Mouse (Mus musculus) heart, postnatal 4 days (tissue): ENCODE results near the gene 1110002E22Rik. TPM values are rescaled to one million over a fixed set of nuclear protein-coding genes. Genes with fewer than 3 reads are reported as not detected.

ENCODE experiments used
- DNase-seq: peaks from one replicate; pipeline ENCODE4 v3.0.0; 2021
- total RNA-seq, 2 experiments: library from RNA; stranded (reverse); gene quantifications; 2 replicates each; pipeline ENCODE4 v1.2.3; 2021

Gene 1110002E22Rik
- 10 to 100 TPM; 56.0 to 60.4 TPM for total RNA-seq

GRCm38 (mm10) chr3:138064732-138065645, at the start of gene 1110002E22Rik:
1110002E22Rik (plus strand) TSS chr3:138065052.
- no peak for DNase-seq

- no peak for DNase-seq
Measured at GRCm38 (mm10) chr3:138016810-138017209, 48.0 kb upstream of the 1110002E22Rik start.

- DNase-seq = no peak
Measured at GRCm38 (mm10) chr3:138022003-138022402, 42.8 kb upstream of the 1110002E22Rik start.

GRCm38 (mm10) chr3:138022651-138023050, 42.2 kb upstream of the 1110002E22Rik start:
- DNase-seq = no peak

GRCm38 (mm10) chr3:138026286-138026685, 38.6 kb upstream of the 1110002E22Rik start:
- peak; percentile 61 for DNase-seq

GRCm38 (mm10) chr3:138027575-138028362, 37.1 kb upstream of the 1110002E22Rik start:
- no peak for DNase-seq

GRCm38 (mm10) chr3:138029351-138029750, 35.5 kb upstream of the 1110002E22Rik start:
- peak; percentile 47 for DNase-seq

- no peak for DNase-seq
Measured at GRCm38 (mm10) chr3:138030563-138030962, 34.3 kb upstream of the 1110002E22Rik start.

- no peak for DNase-seq
Measured at GRCm38 (mm10) chr3:138033986-138034385, 30.9 kb upstream of the 1110002E22Rik start.

GRCm38 (mm10) chr3:138040938-138041337, 23.9 kb upstream of the 1110002E22Rik start:
- DNase-seq = no peak

- DNase-seq = no peak
Measured at GRCm38 (mm10) chr3:138041591-138042301, 23.1 kb upstream of the 1110002E22Rik start.

- DNase-seq = no peak
Measured at GRCm38 (mm10) chr3:138043316-138043715, 21.5 kb upstream of the 1110002E22Rik start.

- DNase-seq = no peak
Measured at GRCm38 (mm10) chr3:138049555-138049954, 15.3 kb upstream of the 1110002E22Rik start.

GRCm38 (mm10) chr3:138050772-138051171, 14.1 kb upstream of the 1110002E22Rik start:
- DNase-seq = no peak

GRCm38 (mm10) chr3:138051431-138051830, 13.4 kb upstream of the 1110002E22Rik start:
- DNase-seq = no peak

- peak; percentile 67 for DNase-seq
Measured at GRCm38 (mm10) chr3:138053969-138054368, 10.9 kb upstream of the 1110002E22Rik start.

- no peak for DNase-seq
Measured at GRCm38 (mm10) chr3:138056976-138057375, 7.9 kb upstream of the 1110002E22Rik start.

GRCm38 (mm10) chr3:138058226-138058625, 6.6 kb upstream of the 1110002E22Rik start:
- no peak for DNase-seq

- DNase-seq = no peak
Measured at GRCm38 (mm10) chr3:138060429-138060828, 4.4 kb upstream of the 1110002E22Rik start.

- DNase-seq = no peak
Measured at GRCm38 (mm10) chr3:138061205-138061911, 3.5 kb upstream of the 1110002E22Rik start.

- no peak for DNase-seq
Measured at GRCm38 (mm10) chr3:138062673-138063072, 2.2 kb upstream of the 1110002E22Rik start.
